Mouse (Mus musculus): ENCODE results near the gene Plxnb1.

- TF ChIP-seq CTCF (IDR thresholded peaks at IDR 0.05; ENCODE audit: insufficient read depth, low read depth, low read length): no peak
- no peak for TF ChIP-seq POLR2A (IDR thresholded peaks at IDR 0.05; ENCODE audit: insufficient read depth, low read depth, low read length)
These were observed 15.1 kb downstream of the Plxnb1 start for GRCm38 (mm10) chr9:109110240-109110639.
